Mouse (Mus musculus): ENCODE data around the gene Zic5.

DNA sequence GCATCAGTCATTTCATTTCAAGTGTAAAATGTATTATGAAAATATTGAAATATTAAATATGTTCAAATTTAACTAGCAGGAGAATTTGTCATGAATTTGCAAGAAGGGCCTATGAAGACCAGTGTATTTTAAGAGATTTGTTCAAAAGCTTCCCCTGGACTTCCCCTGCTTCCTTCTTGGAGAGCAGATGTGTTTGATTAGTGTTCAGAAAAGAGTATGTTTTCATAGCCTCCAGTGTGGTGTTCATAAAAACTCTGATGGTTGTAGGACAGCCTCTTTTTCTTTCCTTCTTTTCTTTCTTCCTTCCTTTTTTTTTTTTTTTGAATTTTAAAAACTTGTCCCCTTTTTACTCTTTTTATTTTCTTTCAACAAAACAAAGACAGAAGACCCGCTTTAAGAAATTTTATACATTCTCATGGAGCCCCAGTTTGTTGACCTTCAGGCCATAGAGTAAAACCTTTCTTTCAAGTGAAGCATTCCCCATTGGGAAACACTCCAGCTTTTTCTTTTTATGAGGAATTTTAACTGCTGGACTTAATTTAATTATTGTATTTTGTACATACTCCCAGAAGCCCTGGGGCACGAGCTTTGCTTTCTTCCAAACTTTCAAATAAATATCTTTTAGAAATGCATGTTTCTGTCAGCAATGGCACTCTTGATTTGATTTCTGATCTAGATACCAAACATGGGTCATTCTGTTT is 52.5 kb downstream of the Zic5 start:
- TF ChIP-seq CTCF (IDR thresholded peaks at IDR 0.05; ENCODE audit: extremely low read depth, insufficient read depth, insufficient read length, insufficient replicate concordance) (no peak), POLR2A (IDR thresholded peaks at IDR 0.05; ENCODE audit: low read depth, low read length) (no peak)

Measured in spleen, adult 2 months (tissue).